Mouse (Mus musculus) layer of hippocampus, postnatal 10 days (tissue): ENCODE measurements at regions not wholly inside any gene's neighbourhood (a gene's known extent, or its start where the extent isn't known, plus 50 kb on each side); places are given as distances from the start of the nearest gene placed in this dataset.
"Not testable (repeated sequence)": the region's sequence is repeated elsewhere in the genome, so short reads cannot be mapped to it uniquely, and the experiment has no call there.

Experiments
- DNase-seq, 2 experiments: peaks; one replicate each; pipeline ENCODE4 v3.0.0; 2021; ENCODE audit warnings: low spot score in 2 of 2

- DNase-seq, result peak; percentile 14 to 47
Measured at GRCm38 (mm10) chr6:95058017-95058416, 59.0 kb upstream of the Kbtbd8 start.

- DNase-seq, result no peak
Measured at GRCm38 (mm10) chr6:95056222-95056621, 60.8 kb upstream of the Kbtbd8 start.

GRCm38 (mm10) chr6:95053717-95054382 is 63.2 kb upstream of the Kbtbd8 start:
- DNase-seq, result no peak

- DNase-seq, result not testable (repeated sequence)
Measured at GRCm38 (mm10) chr6:95041351-95041750, 75.7 kb upstream of the Kbtbd8 start.

GRCm38 (mm10) chr6:95024239-95024638 is 92.8 kb upstream of the Kbtbd8 start:
- DNase-seq, result no peak

GRCm38 (mm10) chr6:95021724-95022123 is 95.3 kb upstream of the Kbtbd8 start:
- no peak for DNase-seq

GRCm38 (mm10) chr6:95017911-95018310 is 99.1 kb upstream of the Kbtbd8 start:
- DNase-seq, result no peak

GRCm38 (mm10) chr6:95017484-95017883 is 99.6 kb upstream of the Kbtbd8 start:
- DNase-seq, result peak in 1 of 2 experiments; percentile 8

- no peak for DNase-seq
Measured at GRCm38 (mm10) chr6:95013096-95013495, 103.9 kb upstream of the Kbtbd8 start.

- no peak for DNase-seq
Measured at GRCm38 (mm10) chr6:95006485-95006884, 110.6 kb upstream of the Kbtbd8 start.

GRCm38 (mm10) chr6:95003716-95004115 is 113.3 kb upstream of the Kbtbd8 start:
- DNase-seq, result no peak

- DNase-seq, result no peak
Measured at GRCm38 (mm10) chr6:94999562-94999961, 117.5 kb upstream of the Kbtbd8 start.

GRCm38 (mm10) chr6:94999002-94999401 is 118.0 kb upstream of the Kbtbd8 start:
- no peak for DNase-seq

- no peak for DNase-seq
Measured at GRCm38 (mm10) chr6:94998371-94998770, 118.7 kb upstream of the Kbtbd8 start.

GRCm38 (mm10) chr6:94994376-94994775 is 122.7 kb upstream of the Kbtbd8 start:
- no peak for DNase-seq

- no peak for DNase-seq
Measured at GRCm38 (mm10) chr6:94987427-94987826, 129.6 kb upstream of the Kbtbd8 start.

GRCm38 (mm10) chr6:94986346-94986745 is 130.7 kb upstream of the Kbtbd8 start:
- peak; percentile 18 to 29 for DNase-seq

GRCm38 (mm10) chr6:94984411-94984895 is 132.6 kb upstream of the Kbtbd8 start:
- no peak for DNase-seq

GRCm38 (mm10) chr6:94968683-94969082 is 148.4 kb upstream of the Kbtbd8 start:
- DNase-seq, result no peak

GRCm38 (mm10) chr6:94966962-94967361 is 150.1 kb upstream of the Kbtbd8 start:
- DNase-seq, result peak; percentile 7 to 22

GRCm38 (mm10) chr6:94963204-94963603 is 153.8 kb upstream of the Kbtbd8 start:
- DNase-seq, result no peak

GRCm38 (mm10) chr6:94962411-94963087 is 154.5 kb upstream of the Kbtbd8 start:
- DNase-seq, result no peak

GRCm38 (mm10) chr6:94961821-94962220 is 155.2 kb upstream of the Kbtbd8 start:
- DNase-seq, result no peak
